Mouse (Mus musculus) heart, embryonic 16.5 days (tissue): ENCODE measurements at regions not wholly inside any gene's neighbourhood (a gene's known extent, or its start where the extent isn't known, plus 50 kb on each side); places are given as distances from the start of the nearest gene placed in this dataset.

Source experiments
- ATAC-seq: fragments of 200-750 bp; cut with Nextera tagmentation; replicated peaks from 2 replicates; pipeline ENCODE4 v1.8.0; 2017; ENCODE audit warnings: moderate number of reproducible peaks; ENCODE audit not compliant: insufficient read depth, low FRiP score; ENCODE audit errors: extremely low read depth
- H3K27ac ChIP-seq: fragments of 300-500 bp; sonication (generic); 2 replicates; pipeline ENCODE4 v1.5.1; 2014; ENCODE audit warnings: mild to moderate bottlenecking, low read length, control low read depth, moderate library complexity
- H3K27me3 ChIP-seq: fragments of 300-500 bp; sonication (generic); 2 replicates; pipeline ENCODE4 v1.6.1; 2014; ENCODE audit warnings: low read length, mixed read lengths; ENCODE audit not compliant: control insufficient read depth, insufficient read depth
- H3K36me3 ChIP-seq: fragments of 300-500 bp; sonication (generic); 2 replicates; pipeline ENCODE4 v1.6.1; 2014; ENCODE audit not compliant: control insufficient read depth, insufficient read depth
- H3K4me1 ChIP-seq: fragments of 300-500 bp; sonication (generic); 2 replicates; pipeline ENCODE4 v1.6.1; 2014; ENCODE audit warnings: low read length, mixed read lengths; ENCODE audit not compliant: control insufficient read depth, insufficient read depth
- H3K4me2 ChIP-seq: fragments of 300-500 bp; sonication (generic); 2 replicates; pipeline ENCODE4 v1.6.1; 2014; ENCODE audit warnings: low read depth, mild to moderate bottlenecking, control low read depth, low read length
- H3K4me3 ChIP-seq: fragments of 300-500 bp; sonication (generic); 2 replicates; pipeline ENCODE4 v1.5.1; 2014; ENCODE audit warnings: mild to moderate bottlenecking, control low read depth, low read length
- H3K9ac ChIP-seq: fragments of 300-500 bp; sonication (generic); 2 replicates; pipeline ENCODE4 v1.6.1; 2014; ENCODE audit warnings: low read length, control low read depth
- H3K9me3 ChIP-seq: fragments of 300-500 bp; sonication (generic); replicated peaks from 2 replicates; pipeline ENCODE4 v1.6.1; 2016; ENCODE audit warnings: low read length; ENCODE audit not compliant: control insufficient read depth
- WGBS: fragments of 180-500 bp; shearing (Covaris S2); extraction: QIAGEN DNeasy Blood & Tissue Kit; methylation state at CpG from one replicate; pipeline ENCODE4 v1.1.7; 2014; 5-methylcytosine and 5-hydroxymethylcytosine counted together

- peaks cover 8% of the 10 kb centered on the region; the same call in 1 of the 2 replicates for H3K4me1 ChIP-seq
- WGBS: 71% methylated on average over 3 of the region's 3 CpGs
- ATAC-seq: no peak
- no peaks in the 10 kb centered on the region for H3K27me3 ChIP-seq
- no peaks in the 10 kb centered on the region for H3K9me3 ChIP-seq
- no peaks in the 10 kb centered on the region for H3K36me3 ChIP-seq
- no peak overlapping the region for H3K4me2 ChIP-seq
- H3K4me3 ChIP-seq: no peak overlapping the region
- H3K27ac ChIP-seq: peak overlapping the region; percentile 56
- H3K9ac ChIP-seq: no peak overlapping the region
Measured at GRCm38 (mm10) chr1:90505599-90505998, 97.2 kb upstream of the Cops8 start.

- H3K9me3 ChIP-seq: no peaks in the 10 kb centered on the region
- H3K4me1 ChIP-seq: peaks cover 8% of the 10 kb centered on the region; the same call in 1 of the 2 replicates
- WGBS: 71% methylated on average over 9 of the region's 9 CpGs
- no peaks in the 10 kb centered on the region for H3K36me3 ChIP-seq
- no peak overlapping the region for H3K27ac ChIP-seq
- no peak overlapping the region for H3K4me2 ChIP-seq
- no peaks in the 10 kb centered on the region for H3K27me3 ChIP-seq
- no peak for ATAC-seq
- H3K4me3 ChIP-seq: no peak overlapping the region
- no peak overlapping the region for H3K9ac ChIP-seq
Measured at GRCm38 (mm10) chr1:90506582-90506981, 96.2 kb upstream of the Cops8 start.

GRCm38 (mm10) chr1:90509371-90509770 is 93.4 kb upstream of the Cops8 start:
- WGBS: 70% methylated on average over 7 of the region's 7 CpGs
- no peak overlapping the region for H3K4me2 ChIP-seq
- H3K9ac ChIP-seq: no peak overlapping the region
- H3K4me1 ChIP-seq: peaks cover 4% of the 10 kb centered on the region; the same call in 1 of the 2 replicates
- no peaks in the 10 kb centered on the region for H3K36me3 ChIP-seq
- no peaks in the 10 kb centered on the region for H3K9me3 ChIP-seq
- ATAC-seq: no peak
- no peaks in the 10 kb centered on the region for H3K27me3 ChIP-seq
- H3K4me3 ChIP-seq: no peak overlapping the region
- no peak overlapping the region for H3K27ac ChIP-seq

- no peaks in the 10 kb centered on the region for H3K36me3 ChIP-seq
- no peaks in the 10 kb centered on the region for H3K4me1 ChIP-seq
- 77% methylated on average over 4 of the region's 4 CpGs for WGBS
- H3K27me3 ChIP-seq: no peaks in the 10 kb centered on the region
- ATAC-seq: no peak
- no peak overlapping the region for H3K4me2 ChIP-seq
- no peak overlapping the region for H3K27ac ChIP-seq
- H3K9me3 ChIP-seq: no peaks in the 10 kb centered on the region
- H3K9ac ChIP-seq: no peak overlapping the region
- H3K4me3 ChIP-seq: no peak overlapping the region
Measured at GRCm38 (mm10) chr1:90513442-90514070, 89.2 kb upstream of the Cops8 start.

- H3K27ac ChIP-seq: no peak overlapping the region
- no peaks in the 10 kb centered on the region for H3K27me3 ChIP-seq
- H3K4me2 ChIP-seq: no peak overlapping the region
- no peak overlapping the region for H3K9ac ChIP-seq
- H3K4me3 ChIP-seq: no peak overlapping the region
- no peaks in the 10 kb centered on the region for H3K9me3 ChIP-seq
- H3K36me3 ChIP-seq: no peaks in the 10 kb centered on the region
- ATAC-seq: no peak
- 82% methylated on average over 7 of the region's 7 CpGs for WGBS
- no peaks in the 10 kb centered on the region for H3K4me1 ChIP-seq
Measured at GRCm38 (mm10) chr1:90514176-90514575, 88.6 kb upstream of the Cops8 start.

- Histone ChIP-seq H3K9me3 (no peaks in the 10 kb centered on the region), H3K27ac (no peak overlapping the region), H3K4me3 (no peak overlapping the region), H3K27me3 (no peaks in the 10 kb centered on the region), H3K4me2 (no peak overlapping the region), H3K4me1 (peaks cover 2% of the 10 kb centered on the region; the same call in 1 of the 2 replicates), H3K36me3 (no peaks in the 10 kb centered on the region), H3K9ac (no peak overlapping the region)
- WGBS: 56% methylated on average over 9 of the region's 9 CpGs
- ATAC-seq: no peak
Measured at GRCm38 (mm10) chr1:90518584-90519265, 84.1 kb upstream of the Cops8 start.

- H3K4me1 ChIP-seq: peaks cover 4% of the 10 kb centered on the region; the same call in 1 of the 2 replicates
- H3K4me2 ChIP-seq: no peak overlapping the region
- H3K36me3 ChIP-seq: no peaks in the 10 kb centered on the region
- no peaks in the 10 kb centered on the region for H3K9me3 ChIP-seq
- WGBS: 71% methylated on average over 12 of the region's 12 CpGs
- no peaks in the 10 kb centered on the region for H3K27me3 ChIP-seq
- no peak overlapping the region for H3K27ac ChIP-seq
- no peak overlapping the region for H3K9ac ChIP-seq
- ATAC-seq: no peak
- H3K4me3 ChIP-seq: no peak overlapping the region
Measured at GRCm38 (mm10) chr1:90519284-90520275, 83.2 kb upstream of the Cops8 start.

- H3K9ac ChIP-seq: no peak overlapping the region
- H3K4me2 ChIP-seq: no peak overlapping the region
- no peaks in the 10 kb centered on the region for H3K9me3 ChIP-seq
- H3K27me3 ChIP-seq: no peaks in the 10 kb centered on the region
- H3K36me3 ChIP-seq: no peaks in the 10 kb centered on the region
- no peak overlapping the region for H3K27ac ChIP-seq
- H3K4me3 ChIP-seq: no peak overlapping the region
- WGBS: 74% methylated on average over 8 of the region's 8 CpGs
- ATAC-seq: no peak
- H3K4me1 ChIP-seq: peaks cover 4% of the 10 kb centered on the region; the same call in 1 of the 2 replicates
Measured at GRCm38 (mm10) chr1:90522294-90522693, 80.5 kb upstream of the Cops8 start.
